Mouse (Mus musculus) limb, embryonic 14.5 days (tissue): Measurements from ENCODE around the gene Zbtb7a. TPM values are rescaled to one million over a fixed set of nuclear protein-coding genes. Genes with fewer than 3 reads are reported as not detected.
A peak's percentile ranks its signal among the peaks of the same experiment; 100 is the strongest.

ENCODE experiments used
- ATAC-seq: fragments of 200-750 bp; cut with Nextera tagmentation; 2 replicates; pipeline ENCODE4 v1.8.0; 2017; ENCODE audit warnings: low read depth, moderate number of reproducible peaks, moderate TSS enrichment; ENCODE audit not compliant: low FRiP score
- DNase-seq: peaks from one replicate; pipeline ENCODE4 v3.0.0-alpha.2; 2015; ENCODE audit warnings: low spot score
- H3K27ac ChIP-seq: fragments of 300-500 bp; sonication (generic); replicated peaks from 2 replicates; pipeline ENCODE4 v1.5.1; 2014; ENCODE audit warnings: low read depth, mild to moderate bottlenecking, low read length, moderate library complexity, mixed read lengths
- H3K27me3 ChIP-seq: fragments of 300-500 bp; sonication (generic); 2 replicates; pipeline ENCODE4 v1.6.1; 2014; ENCODE audit warnings: low read length, mixed read lengths; ENCODE audit not compliant: control insufficient read depth, insufficient read depth
- H3K36me3 ChIP-seq: fragments of 300-500 bp; sonication (generic); 2 replicates; pipeline ENCODE4 v1.6.1; 2014; ENCODE audit warnings: mild to moderate bottlenecking, low read length, moderate library complexity, mixed read lengths; ENCODE audit not compliant: control insufficient read depth, insufficient read depth
- H3K4me1 ChIP-seq: fragments of 300-500 bp; sonication (generic); 2 replicates; pipeline ENCODE4 v1.6.1; 2014; ENCODE audit warnings: antibody characterized with exemption, low read length, mixed read lengths; ENCODE audit not compliant: control insufficient read depth, insufficient read depth
- H3K4me2 ChIP-seq: fragments of 300-500 bp; sonication (generic); replicated peaks from 2 replicates; pipeline ENCODE4 v1.6.1; 2014; ENCODE audit warnings: low read depth, mild to moderate bottlenecking, low read length, moderate library complexity; ENCODE audit not compliant: severe bottlenecking
- H3K4me3 ChIP-seq: fragments of 300-500 bp; sonication (generic); replicated peaks from 2 replicates; pipeline ENCODE4 v1.5.1; 2014; ENCODE audit warnings: low read length
- H3K9ac ChIP-seq: fragments of 300-500 bp; sonication (generic); 2 replicates; pipeline ENCODE4 v1.6.1; 2014; ENCODE audit warnings: mild to moderate bottlenecking, low read depth, low read length, moderate library complexity; ENCODE audit not compliant: severe bottlenecking
- H3K9me3 ChIP-seq: fragments of 300-500 bp; sonication (generic); 2 replicates; pipeline ENCODE4 v1.6.1; 2016; ENCODE audit warnings: low read length; ENCODE audit not compliant: control insufficient read depth
- POLR2A ChIP-seq: fragments of 200-500 bp; IDR thresholded peaks from 2 replicates; pipeline ENCODE4 v1.8.0; 2012; ENCODE audit warnings: inconsistent platforms, mild to moderate bottlenecking, moderate library complexity, borderline replicate concordance; ENCODE audit not compliant: insufficient read depth, insufficient read length; ENCODE audit errors: extremely low read depth
- WGBS: fragments of 180-500 bp; shearing (Covaris S2); extraction: QIAGEN DNeasy Blood & Tissue Kit; methylation state at CpG from one replicate; pipeline ENCODE4 v1.1.7; 2014; 5-methylcytosine and 5-hydroxymethylcytosine counted together
- polyA plus RNA-seq, 2 experiments: library from polyadenylated mRNA; depleted of rRNA in 1 of 2; stranded (reverse) in 1 of 2; unstranded in 1 of 2; fragments of >200 nt; fragmentation: Nextera tagmentation in 1 of 2; extraction: Ambion mirVana in 1 of 2; gene quantifications; 2 replicates each; pipeline versions ENCODE4 v1.2.1 to v1.2.3; 2012 to 2014

Zbtb7a gene
- polyA plus RNA-seq, 2 experiments: 17.7 to 35.9 TPM

DNA sequence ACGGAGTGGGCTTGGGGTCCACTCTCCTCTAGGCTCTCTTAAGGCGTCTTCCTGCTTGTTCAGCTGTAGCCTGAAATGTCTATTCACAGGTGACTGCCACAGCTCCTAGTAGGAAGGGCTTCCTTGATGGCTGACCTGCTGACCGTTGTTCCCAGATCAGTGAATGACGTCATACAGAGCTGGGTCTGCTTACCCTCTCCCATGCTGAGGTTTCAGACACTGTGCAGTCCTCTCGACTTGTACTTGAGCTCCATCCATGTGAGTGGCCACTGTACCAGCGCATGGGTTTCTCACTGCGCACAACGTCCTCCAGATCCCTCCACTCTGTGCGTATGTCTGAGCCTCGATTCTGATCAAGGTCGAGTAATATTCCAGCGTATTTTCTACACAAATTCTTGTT, 17.6 kb downstream of the Zbtb7a start:
- no peaks in the 10 kb centered on the region for H3K4me1 ChIP-seq
- no peak overlapping the region for H3K4me3 ChIP-seq
- H3K9me3 ChIP-seq: no peaks in the 10 kb centered on the region
- peaks cover 80% of the 10 kb centered on the region for H3K36me3 ChIP-seq
- WGBS: 77% methylated on average over 12 of the region's 12 CpGs
- H3K9ac ChIP-seq: no peak overlapping the region
- no peak overlapping the region for H3K4me2 ChIP-seq
- H3K27ac ChIP-seq: no peak overlapping the region
- no peak for DNase-seq
- no peaks in the 10 kb centered on the region for H3K27me3 ChIP-seq
- no peak for TF ChIP-seq POLR2A
- ATAC-seq: no peak

GRCm38 (mm10) chr10:81154313-81154712, 19.3 kb downstream of the Zbtb7a start:
- H3K36me3 ChIP-seq: peaks cover 79% of the 10 kb centered on the region
- no peaks in the 10 kb centered on the region for H3K4me1 ChIP-seq
- 88% methylated on average over 12 of the region's 12 CpGs for WGBS
- no peak overlapping the region for H3K9ac ChIP-seq
- no peak overlapping the region for H3K4me3 ChIP-seq
- H3K9me3 ChIP-seq: no peaks in the 10 kb centered on the region
- ATAC-seq (no peak), DNase-seq (no peak)
- TF ChIP-seq POLR2A: no peak
- no peak overlapping the region for H3K4me2 ChIP-seq
- no peaks in the 10 kb centered on the region for H3K27me3 ChIP-seq
- no peak overlapping the region for H3K27ac ChIP-seq

GRCm38 (mm10) chr10:81154736-81155135, 19.7 kb downstream of the Zbtb7a start:
- ATAC-seq (no peak), DNase-seq (no peak)
- TF ChIP-seq POLR2A: no peak
- Histone ChIP-seq H3K27ac (0 out of 2 replicates have a peak overlapping the region, but pooled peaks have one; percentile 26), H3K36me3 (peaks cover 77% of the 10 kb centered on the region), H3K27me3 (no peaks in the 10 kb centered on the region), H3K4me2 (no peak overlapping the region), H3K9me3 (no peaks in the 10 kb centered on the region), H3K4me1 (no peaks in the 10 kb centered on the region), H3K4me3 (no peak overlapping the region), H3K9ac (no peak overlapping the region)
- WGBS: 81% methylated on average over 6 of the region's 6 CpGs

DNA sequence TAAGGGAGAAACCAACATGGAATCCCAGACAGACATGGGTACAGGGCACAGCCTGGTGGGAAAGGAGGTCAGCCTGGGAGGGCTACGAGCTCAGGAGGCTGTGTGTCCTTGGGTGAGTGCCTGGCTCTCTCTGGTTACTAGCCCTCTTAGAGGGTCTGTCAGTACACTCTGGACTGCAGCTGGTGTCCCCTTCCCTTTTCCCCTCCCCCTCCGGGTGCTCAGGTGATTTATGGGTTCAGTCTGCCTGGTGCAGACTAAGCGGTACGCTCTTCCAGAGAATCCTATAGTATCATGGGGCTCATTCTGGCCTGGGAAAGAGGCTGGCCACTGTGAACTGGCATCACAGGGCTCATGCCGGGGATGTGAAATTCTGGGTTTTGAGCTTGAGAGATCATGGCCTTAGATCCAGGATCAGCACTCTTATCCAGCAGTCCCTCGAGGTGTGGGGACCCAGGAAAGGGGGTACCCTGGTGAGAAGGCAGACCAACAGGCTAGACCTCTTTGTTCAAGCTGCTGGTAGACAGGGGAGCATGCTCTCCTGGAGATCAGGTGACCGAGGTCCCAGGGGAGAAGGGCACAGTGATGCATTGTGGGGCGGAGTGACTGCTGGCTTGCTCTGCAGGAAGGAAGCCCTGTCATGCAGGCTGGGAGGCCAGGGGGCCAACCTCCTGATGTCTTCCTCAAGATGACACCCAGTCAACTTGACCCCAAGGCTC, 26.7 kb downstream of the Zbtb7a start:
- Histone ChIP-seq H3K9ac (no peak overlapping the region), H3K27me3 (no peaks in the 10 kb centered on the region), H3K36me3 (peaks cover 81% of the 10 kb centered on the region), H3K4me3 (no peak overlapping the region), H3K4me2 (no peak overlapping the region), H3K27ac (no peak overlapping the region), H3K4me1 (peaks cover 5% of the 10 kb centered on the region), H3K9me3 (no peaks in the 10 kb centered on the region)
- 58% methylated on average over 7 of the region's 8 CpGs for WGBS
- DNase-seq (no peak), ATAC-seq (no peak)
- no peak for TF ChIP-seq POLR2A

DNA sequence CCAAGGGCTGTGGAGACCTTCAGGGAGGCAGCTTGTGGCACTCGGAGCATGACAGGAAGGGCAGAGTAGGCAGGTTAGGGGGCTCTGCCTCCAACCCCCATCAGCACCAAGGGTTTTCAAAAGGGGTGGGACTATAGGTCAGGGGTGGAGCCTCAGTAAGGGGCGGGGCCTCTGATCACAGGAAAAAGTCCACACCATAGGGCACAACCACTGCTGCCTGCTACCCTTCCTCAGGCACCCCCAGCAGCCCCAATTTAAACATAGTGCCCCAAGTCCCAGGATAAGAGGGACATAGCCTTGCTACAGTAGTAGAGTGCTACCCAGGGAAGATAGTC, 27.3 kb downstream of the Zbtb7a start:
- H3K4me2 ChIP-seq: no peak overlapping the region
- no peak overlapping the region for H3K27ac ChIP-seq
- WGBS: 76% methylated on average over 2 of the region's 2 CpGs
- TF ChIP-seq POLR2A: no peak
- H3K36me3 ChIP-seq: peaks cover 76% of the 10 kb centered on the region
- DNase-seq (no peak), ATAC-seq (no peak)
- no peak overlapping the region for H3K9ac ChIP-seq
- no peaks in the 10 kb centered on the region for H3K9me3 ChIP-seq
- H3K4me1 ChIP-seq: peaks cover 8% of the 10 kb centered on the region
- no peaks in the 10 kb centered on the region for H3K27me3 ChIP-seq
- H3K4me3 ChIP-seq: no peak overlapping the region
